Mouse (Mus musculus) CD4-positive, CD25-positive, alpha-beta regulatory T cell, adult 9 weeks (primary cell): ENCODE data around the gene Fgf5. TPM values are rescaled to one million over a fixed set of nuclear protein-coding genes. Genes with fewer than 3 reads are reported as not detected.

Experiments used
- polyA plus RNA-seq: library from polyadenylated mRNA; unstranded; fragments of 100-300 nt; shearing (Covaris generic); gene quantifications from one replicate; pipeline ENCODE4 v1.2.1, GENCODE M21; 2017

Gene Fgf5
- polyA plus RNA-seq, result not detected

DNA sequence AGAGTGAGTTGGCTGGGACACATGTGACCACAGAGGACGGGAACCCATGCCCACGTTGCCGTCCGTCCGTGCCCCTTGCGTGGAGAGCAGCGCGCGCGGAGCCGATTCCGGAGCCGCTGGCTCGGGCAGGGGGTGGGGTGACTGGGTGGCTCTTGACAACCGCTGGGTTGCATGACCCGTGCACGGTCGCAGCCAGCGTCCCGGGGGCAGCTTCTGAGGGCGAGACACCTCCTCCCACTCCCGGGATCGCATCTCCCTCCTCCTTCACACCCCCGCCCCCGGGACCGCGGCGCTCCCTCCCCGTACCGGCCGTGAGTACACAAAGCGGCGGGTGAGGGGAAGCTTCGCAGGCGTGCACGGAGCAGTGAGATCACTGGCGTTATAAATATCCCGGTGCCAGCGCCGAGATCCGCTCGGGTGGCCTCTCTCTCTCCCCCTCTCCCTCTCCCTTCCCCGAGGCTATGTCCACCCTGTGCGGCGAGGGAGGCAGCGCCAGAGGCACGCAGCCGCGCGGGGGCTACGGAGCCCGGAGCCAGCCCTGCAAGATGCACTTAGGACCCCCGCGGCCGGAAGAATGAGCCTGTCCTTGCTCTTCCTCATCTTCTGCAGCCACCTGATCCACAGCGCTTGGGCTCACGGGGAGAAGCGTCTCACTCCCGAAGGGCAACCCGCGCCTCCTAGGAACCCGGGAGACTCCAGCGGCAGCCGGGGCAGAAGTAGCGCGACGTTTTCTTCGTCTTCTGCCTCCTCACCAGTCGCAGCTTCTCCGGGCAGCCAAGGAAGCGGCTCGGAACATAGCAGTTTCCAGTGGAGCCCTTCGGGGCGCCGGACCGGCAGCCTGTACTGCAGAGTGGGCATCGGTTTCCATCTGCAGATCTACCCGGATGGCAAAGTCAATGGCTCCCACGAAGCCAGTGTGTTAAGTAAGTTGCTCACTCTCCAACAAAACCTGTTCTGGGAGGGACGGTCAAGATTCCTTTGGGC lies at the start of gene Fgf5:
Fgf5 (plus strand) TSS at position 347 of the 984 bp plus-strand sequence.

Other genes starting within 250 kb of the Fgf5 start
- 28.7 TPM for gene Antxr2, start 223.1 kb upstream of the Fgf5 start, polyA plus RNA-seq
- not detected for gene Prdm8, start 87.0 kb upstream of the Fgf5 start, polyA plus RNA-seq
- gene Cfap299, start 75.1 kb downstream of the Fgf5 start, polyA plus RNA-seq, result not detected